Mouse (Mus musculus): ENCODE measurements around the gene Nrd1.

Nrd1 gene

DNA sequence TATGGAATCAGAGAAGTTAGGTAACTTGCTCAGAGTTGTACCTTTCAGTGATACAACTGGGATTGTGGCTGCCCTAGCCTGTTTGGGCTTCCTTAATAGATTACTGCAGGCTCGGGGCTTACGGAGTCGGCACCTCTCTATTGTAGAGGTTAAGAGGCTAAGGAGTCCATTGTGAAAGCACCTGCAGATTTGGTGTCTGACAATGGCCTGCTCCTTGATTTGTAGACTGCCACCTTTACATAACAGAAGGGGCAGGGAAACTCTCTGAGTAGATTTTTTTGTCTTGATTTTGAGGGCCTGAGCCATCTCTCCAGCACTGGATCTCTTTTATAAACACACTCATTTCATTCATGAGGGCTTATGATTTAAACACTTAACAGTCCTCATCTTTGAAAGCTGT is 26.1 kb downstream of the Nrd1 start:
- no peak for DNase-seq (ENCODE audit: low spot score in 2 of 2)

DNA sequence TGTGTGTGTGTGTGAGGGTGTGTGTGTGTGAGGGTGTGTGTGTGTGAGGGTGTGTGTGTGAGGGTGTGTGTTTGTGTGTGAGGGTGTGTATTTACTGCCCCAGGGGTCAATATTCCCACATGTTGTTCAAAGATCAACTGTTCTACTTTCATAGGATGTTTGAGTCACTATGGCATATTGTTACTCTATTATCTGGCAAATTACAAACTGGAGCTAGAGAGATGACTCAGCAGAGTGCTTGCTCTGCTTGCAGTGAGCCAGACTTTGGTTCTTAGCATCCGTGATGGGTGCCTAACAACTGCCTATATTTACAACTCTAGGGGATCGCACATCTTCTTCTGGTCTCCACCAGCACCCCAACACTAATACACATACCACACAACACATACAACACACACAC is 29.4 kb downstream of the Nrd1 start:
- no peak for DNase-seq (ENCODE audit: low spot score in 2 of 2)

DNA sequence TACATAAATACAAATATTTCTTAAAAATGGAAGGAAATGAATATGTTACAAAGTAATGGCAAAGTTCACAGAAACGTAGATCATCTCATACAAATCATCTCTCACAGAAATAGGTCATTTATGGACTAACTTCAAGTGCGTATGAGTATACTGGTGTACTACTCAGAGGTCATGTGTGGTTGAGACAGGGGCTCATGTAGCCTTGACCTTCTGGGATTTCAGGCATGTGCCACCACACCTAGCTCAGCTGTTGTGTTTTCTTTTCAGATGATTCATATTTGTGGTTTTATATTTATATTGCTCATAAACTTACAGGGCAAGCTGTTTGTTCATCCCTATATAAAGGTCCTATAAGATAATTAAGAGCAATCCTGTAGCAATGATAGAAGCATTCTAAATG is 29.8 kb downstream of the Nrd1 start:
- DNase-seq (ENCODE audit: low spot score in 2 of 2) = no peak

DNA sequence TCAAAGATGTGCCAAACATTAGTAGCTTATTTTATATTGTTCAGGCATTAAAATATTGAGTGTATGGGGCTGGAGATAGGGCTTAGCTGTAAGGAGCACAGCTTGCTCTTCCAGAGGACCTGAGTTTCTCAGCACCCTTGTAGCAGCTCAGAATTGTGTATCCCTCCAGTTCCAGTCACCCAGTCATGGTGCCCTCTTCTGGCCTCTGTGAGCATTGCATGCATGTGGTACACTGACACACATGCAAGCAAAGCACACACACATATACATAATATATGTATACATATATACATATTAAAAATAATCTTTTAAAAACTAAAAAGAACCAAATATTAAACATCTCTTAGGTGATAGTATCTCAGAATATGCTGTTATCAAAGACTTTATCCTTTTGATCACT is 35.9 kb downstream of the Nrd1 start:
- DNase-seq (ENCODE audit: low spot score in 2 of 2) = peak; percentile 40 to 69

DNA sequence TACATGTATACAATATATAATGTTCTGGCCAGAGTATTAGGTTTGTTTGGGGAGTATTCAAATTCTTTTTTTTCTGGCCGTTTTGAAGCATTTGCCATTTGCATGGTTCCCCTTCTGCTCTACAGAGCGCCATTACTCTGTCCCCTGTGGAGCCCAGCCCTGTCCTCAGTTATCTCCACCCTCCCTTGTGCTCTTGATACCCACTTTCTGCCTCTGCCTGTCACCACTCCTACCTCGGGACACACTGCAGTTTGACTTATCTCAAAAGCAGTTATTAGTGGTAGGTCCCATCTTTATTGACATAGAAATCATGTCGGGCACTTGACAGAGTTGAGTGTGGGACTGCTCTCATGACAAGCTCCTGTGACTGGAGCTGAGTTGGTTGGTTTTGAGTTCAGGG is 42.3 kb downstream of the Nrd1 start:
- DNase-seq (ENCODE audit: low spot score in 2 of 2) = no peak

DNA sequence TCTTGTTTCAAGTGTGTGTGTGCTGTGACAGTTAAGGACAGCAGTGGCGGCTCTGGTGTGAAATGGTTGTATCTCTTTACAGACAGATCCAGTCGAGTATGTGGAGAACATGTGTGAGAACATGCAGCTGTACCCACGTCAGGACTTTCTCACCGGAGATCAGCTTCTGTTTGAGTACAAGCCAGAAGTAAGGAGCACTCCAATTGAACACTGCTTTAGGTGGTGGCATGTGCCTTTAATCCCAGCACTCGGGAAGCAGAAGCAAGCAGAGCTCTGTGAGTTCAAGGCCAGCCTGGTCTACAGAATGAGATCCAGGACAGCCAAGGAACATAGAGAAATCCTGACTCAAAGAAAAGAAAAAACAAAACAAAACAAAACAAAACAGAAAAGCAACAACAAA is 42.8 kb downstream of the Nrd1 start:
- no peak for DNase-seq (ENCODE audit: low spot score in 2 of 2)

DNA sequence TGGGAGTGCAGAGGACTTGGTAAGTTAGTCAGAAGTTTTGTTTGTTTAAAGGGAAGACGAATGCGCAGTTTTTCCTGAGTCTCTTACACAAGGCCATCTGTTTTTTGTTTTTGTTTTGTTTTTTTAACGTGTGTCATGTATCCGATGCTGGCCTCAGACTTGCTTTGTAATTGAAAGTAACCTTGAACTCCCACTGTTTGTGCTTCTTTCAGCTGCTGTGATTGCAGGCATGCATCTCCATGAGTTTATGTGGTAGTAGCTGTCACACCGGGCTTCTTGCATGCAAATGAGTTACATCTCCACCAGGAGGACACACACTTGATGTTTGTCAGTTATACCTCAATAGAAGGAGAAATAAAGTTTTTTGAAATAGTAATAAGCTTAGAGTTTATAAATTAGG is 43.3 kb downstream of the Nrd1 start:
- no peak for DNase-seq (ENCODE audit: low spot score in 2 of 2)

DNA sequence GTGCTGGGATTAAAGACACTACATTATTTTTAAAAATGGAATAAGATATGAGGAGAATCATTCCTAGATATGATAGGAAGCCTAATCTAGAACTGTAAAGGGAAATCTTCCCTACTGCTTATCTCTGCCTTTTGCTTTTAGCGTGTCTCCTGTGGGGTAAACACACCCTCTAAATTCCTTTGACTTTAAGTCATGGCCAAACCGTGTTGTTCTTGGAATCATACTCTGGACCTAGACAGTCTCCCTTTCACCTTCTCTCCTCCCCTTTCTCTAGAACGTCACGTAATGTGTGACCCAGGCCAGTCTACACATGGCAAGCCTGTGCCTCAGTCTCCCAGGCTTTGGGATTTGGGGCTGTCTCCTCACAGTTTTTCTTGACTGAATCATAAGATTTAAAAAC is 47.8 kb downstream of the Nrd1 start:
- DNase-seq (ENCODE audit: low spot score in 2 of 2) = no peak

DNA sequence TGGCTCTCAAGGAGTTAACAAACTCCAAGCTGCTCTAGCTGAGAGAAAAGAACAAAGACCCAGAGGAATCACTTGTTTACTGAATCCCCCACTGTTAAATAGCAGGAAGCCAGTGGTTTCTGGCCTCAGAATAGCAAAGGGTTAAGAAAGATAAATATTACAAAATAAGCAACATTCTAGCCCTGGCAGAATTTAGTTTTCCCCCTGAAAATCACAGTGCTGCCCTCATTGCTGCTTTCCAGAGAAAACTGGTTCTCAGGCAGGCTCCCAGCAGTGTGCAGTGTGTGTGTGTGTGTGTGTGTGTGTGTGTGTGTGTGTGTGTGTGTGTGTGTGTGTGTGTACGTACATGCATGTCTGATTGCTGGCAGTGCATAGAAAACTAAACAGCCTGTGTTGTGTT is 51.8 kb downstream of the Nrd1 start:
- no peak for DNase-seq (ENCODE audit: low spot score in 2 of 2)

DNA sequence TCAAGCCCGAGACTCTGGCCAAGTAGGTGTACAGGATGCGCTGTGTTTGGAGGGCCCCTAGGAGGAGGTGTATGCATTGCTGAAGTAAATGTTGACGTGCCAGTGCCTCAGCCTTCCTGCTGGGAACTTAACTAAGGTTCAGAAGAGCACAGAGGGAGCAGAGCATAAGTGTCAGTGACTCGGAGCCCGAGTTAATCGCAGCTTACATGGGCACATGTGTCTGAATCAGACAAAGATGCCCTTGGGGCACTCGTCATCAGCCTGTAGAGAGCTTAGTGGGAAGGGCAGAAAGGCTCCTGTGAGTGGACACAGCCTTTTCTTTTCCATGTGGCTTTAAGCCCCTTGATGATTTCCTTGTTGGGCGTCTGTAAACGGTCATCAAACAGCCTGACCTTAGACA is 53.5 kb downstream of the Nrd1 start:
- DNase-seq (ENCODE audit: low spot score in 2 of 2) = no peak

DNA sequence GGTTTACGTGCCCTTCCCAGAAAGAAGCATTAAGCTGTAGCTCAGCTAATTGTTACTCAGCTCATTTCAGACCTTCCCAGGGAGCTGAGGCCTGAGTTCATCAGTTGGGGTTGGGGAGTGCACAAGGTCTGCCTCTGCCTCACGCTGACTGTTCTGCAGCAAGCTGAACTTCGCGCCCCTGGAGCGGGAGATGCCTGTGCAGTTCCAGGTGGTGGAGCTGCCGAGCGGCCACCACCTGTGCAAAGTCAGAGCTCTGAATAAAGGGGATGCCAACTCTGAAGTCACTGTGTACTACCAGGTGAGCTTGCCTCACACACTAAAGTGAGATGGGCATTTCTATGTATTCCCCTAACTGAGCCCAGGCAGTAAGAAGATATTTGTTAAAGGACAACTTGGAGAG is 55.9 kb downstream of the Nrd1 start:
- no peak for DNase-seq (ENCODE audit: low spot score in 2 of 2)

DNA sequence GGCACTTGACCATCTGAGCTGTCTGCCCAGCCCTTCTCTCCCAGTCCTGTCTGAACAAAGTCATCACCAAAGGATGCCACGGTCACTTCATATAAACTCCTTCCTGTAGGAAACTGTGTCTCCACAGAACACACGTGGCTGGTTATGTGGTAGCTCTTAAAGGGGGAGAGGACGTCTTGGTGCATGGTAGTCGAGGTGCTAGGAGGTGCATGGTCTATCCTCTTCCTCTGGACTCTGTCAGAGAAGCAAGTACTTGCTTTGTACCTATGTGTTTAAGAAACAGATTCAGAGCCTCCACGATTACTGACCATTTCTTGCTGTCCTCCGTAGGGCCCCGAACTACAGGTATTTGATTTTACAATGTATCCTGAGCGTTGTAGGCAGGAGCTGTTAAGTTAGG is 57.2 kb downstream of the Nrd1 start:
- no peak for DNase-seq (ENCODE audit: low spot score in 2 of 2)

DNA sequence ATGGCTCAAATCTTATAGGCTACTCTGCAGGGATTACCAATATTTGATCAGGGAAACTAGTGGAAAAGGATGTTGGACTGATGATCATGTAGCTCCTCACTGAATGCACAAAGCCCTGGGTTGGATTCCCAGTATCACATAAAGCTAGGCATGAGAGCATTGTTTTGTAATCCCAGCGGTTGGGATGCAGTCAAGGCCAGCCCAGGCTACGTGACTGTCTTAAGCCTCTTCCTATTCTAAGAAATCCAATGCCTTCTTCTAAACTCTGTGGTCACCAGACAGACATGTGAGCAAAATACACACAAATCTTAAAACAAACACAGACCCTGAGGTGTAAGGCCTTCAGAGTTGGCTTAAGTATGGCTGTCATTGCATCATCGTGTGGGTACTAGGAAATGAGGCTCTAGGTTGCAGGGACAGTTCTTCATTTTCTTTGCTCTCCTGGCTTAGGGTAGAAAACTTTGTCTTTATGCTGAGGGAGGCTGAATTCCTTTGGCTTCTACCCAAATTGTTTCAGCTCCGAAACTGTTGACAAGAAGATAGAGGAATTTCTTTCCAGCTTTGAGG is 58.9 kb downstream of the Nrd1 start:
- DNase-seq (ENCODE audit: low spot score in 2 of 2) = no peak

DNA sequence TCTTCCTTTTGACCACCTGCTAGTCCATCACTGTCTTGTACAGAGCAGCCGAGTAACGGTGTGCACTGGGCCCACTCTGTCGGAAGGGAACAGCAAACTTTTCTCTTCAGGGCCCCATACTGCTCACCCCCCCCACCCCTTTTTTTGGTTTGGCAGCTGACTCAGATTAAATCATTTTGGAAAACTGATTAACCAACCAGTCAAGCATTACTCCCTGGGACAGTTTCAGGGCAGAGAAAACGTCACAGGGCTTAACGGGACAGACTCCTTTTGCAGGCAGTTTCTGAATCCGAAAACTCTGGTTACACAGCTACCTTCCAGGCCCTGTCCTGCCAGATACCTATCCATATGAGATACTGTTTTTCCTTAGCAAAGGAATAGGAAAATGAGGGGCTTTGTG is 64.5 kb downstream of the Nrd1 start:
- DNase-seq (ENCODE audit: low spot score in 2 of 2) = no peak

DNA sequence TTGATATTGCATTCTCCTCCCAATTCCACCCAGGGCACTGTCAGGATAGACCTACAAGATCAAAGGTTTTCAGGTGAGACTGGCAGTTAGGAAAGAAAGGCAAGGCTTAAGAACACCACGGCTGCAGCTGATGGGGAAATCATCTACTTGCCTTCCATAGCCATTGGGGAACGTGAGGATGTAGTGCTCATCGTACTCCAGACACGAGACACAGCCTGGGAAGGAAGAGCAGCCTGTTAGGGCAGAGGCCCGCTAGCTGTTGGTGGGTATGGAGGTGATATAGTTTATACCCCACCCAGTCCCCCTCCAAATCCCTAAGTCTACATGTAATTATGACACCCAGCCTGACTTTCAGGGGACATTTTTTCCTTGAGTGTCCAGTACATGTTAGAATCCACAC is 65.3 kb downstream of the Nrd1 start:
- no peak for DNase-seq (ENCODE audit: low spot score in 2 of 2)

DNA sequence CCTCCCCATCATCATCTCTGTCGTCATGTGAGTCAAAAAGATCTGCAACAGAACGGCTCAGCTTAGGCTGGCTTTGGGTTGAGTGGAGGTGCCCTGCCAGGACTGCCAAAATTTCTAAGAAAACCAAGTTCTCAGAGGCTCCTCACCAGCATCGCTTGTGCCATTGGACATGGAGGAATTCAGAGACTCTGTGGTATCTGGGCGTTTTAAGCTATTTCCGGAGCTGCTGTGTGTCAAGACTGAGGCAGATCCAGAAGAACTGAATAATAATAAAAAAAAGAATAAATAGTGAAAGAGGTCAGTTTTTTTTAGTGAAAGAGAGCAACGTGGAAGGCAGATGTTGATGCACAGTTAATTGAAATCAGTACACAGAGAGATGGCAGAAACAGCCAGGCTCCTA is 72.4 kb downstream of the Nrd1 start:
- no peak for DNase-seq (ENCODE audit: low spot score in 2 of 2)

DNA sequence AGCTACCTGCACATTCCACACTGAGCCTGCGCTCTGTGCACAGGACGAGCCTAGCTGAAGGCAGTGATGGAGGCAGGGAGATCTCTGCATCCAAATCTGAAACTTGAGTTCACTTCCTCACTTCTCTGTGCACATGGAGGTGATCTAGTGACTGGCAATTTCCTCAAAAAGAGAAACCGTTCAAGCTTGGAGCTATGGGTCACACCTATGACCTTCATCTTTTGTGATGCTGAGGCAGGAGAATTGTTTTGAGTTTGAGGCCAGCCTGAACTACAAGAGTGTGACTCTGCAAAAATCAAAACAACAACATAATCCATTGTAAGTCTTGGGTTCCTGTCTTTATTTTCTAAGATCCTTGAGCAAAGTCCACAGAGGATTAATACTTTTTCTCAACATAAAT is 72.8 kb downstream of the Nrd1 start:
- no peak for DNase-seq (ENCODE audit: low spot score in 2 of 2)

DNA sequence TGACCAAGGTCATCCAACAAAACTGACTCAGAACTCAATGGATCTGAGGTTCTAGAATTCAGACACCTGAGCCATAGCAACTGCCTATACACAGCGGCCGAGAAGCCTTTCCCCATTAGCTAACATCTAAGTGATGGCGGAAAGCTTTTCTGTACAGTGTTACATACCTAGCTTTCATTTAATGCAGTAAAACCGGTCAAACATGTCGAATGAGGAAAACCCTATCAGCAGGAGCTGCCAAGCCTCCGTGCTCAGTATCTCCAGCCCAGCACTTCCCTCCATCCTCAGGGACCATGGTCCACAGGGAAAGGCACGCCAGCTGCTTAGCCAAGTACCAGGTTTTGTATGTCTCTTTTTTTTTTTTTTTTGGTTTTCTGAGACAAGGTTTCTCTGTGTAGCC is 78.5 kb downstream of the Nrd1 start:
- DNase-seq (ENCODE audit: low spot score in 2 of 2) = no peak

DNA sequence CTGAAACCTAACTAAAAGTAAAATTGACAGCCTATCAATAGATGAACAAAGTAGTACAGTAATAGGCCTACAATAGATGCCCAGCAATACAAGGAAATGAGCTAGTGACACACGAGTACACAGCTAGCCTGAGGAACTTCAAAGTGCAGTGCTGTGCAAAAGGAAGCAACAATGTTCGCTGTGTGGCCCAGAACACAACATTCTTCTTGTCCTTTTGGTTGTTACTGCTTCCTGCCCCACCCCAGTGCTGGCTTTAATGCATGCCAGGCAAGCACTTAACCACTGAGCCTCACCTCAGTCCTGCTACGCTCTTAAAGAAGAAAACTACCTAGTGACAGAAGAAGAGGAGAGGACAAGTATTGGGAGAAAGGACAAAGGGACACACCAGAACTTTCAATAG is 79.2 kb downstream of the Nrd1 start:
- no peak for DNase-seq (ENCODE audit: low spot score in 2 of 2)

DNA sequence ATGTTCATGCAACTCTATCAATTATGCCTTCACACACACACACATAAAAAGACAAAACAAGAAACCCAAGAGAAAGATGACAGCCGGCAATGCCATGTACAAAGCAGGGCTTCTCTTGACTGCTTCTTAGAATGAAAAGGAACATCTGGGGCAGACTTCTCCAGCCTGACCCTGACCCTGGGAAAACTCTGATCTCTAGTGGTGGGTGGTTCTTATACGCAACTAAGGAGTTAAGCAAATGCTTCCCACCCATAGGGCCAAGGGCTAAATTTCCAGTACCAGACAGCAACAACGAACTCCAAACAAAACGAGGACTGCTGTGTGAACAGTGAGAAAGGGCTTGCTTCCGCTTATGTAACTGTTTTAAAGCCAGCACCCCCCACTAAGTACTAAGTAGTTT is 79.7 kb downstream of the Nrd1 start:
- no peak for DNase-seq (ENCODE audit: low spot score in 2 of 2)

DNA sequence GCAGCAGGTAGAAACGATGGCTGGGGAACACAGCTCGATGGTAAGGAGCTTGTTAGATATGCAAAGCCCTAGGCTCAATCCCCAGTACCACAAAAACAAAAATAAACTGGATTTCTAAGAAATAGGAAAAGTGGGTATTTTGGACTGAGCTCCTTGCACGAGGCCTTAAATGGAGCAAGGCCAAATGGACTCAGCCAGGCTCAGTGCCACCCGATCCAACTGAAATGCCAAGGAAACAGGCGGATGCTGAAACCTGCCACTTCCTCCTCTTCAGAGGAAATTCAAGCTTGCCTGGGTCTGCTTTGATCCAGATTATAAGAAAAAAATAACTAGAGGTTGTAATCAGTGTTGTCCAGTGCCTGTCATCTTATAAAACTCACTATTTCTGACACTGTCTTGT is 88.7 kb downstream of the Nrd1 start:
- DNase-seq (ENCODE audit: low spot score in 2 of 2) = no peak

DNA sequence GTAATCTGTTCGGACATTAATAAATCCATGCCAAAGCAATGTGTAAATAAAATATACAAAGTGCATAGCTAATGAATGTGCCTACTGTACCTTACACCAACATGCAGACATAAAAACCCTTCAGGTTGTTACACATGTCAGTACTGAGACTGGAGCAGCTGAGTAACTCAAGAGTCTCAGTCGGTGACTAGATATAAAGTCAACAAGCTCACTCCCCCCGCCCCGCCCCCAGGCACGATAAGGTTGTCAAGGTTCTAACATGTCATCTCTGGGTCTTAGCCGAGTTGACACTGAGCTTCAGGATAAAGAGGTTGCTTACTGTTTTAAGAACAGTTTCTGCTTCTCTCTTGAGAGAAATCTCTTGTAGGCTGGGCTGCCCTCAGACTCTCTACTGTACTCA is 89.5 kb downstream of the Nrd1 start:
- no peak for DNase-seq (ENCODE audit: low spot score in 2 of 2)

DNA sequence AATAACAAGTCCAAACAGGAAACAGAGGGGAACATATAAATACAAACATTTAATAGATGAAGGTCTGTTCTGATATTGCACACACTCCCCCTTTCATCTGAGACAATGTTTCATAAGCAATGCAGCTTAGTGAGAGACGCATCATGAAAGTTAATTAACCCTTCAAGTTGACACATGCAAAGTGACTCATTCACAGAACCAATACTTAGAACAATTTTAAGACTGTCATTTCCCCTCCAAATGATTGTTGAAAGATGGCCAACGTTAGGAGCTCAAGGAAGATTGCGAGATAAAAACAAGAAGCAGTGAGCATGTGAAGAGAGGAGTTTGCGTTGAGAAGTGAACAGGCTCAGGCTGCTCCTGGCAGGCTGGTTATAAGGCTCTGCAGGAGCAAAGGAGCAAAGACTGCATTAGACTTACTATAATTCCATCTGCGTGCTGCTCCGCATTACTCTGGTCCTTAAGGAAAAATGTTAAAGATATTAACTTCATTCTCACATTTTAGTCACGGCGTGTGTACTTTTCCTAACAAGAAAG is 90.9 kb downstream of the Nrd1 start:
- no peak for DNase-seq (ENCODE audit: low spot score in 2 of 2)

DNA sequence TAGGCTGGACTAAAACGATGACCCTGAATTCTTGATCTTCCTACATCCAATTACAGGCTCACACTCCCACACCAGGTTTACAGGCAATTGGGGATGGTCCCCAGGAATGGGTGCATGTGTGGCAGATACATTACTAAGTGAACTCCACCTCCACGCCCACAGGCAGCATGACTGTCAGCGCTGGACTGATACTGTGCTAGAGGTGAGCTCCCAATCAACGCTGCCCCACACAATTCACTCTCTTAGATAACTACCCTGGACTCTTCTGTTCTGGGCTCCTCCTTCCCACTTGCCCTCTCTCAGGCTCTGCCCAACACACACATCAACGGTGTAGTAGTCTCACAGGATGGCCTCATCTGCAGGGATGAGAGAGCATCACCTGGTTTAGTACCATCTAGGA is 91.9 kb downstream of the Nrd1 start:
- no peak for DNase-seq (ENCODE audit: low spot score in 2 of 2)

DNA sequence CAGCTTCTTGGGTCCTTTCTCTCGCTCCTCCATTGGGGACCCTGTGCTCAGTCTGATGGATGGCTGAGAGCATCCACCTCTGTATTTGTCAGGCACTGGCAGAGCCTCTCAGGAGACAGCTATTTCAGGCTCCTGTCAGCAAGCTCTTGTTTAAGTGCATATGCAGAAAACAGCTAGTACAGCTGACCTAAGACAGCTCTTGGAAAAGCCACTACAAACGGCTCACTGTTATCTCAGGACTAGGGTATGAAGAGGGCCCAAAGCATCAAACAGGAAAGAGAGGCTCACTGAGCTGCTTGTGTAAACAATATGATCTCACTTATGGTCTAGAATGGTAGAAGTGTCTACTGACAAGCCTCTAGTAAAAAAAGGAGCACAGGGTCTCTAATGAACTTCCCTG is 93.8 kb downstream of the Nrd1 start:
- DNase-seq (ENCODE audit: low spot score in 2 of 2) = no peak

Data from cerebellum, postnatal 4 days (tissue).